Mouse (Mus musculus) cerebellum, adult 11-12 months (tissue): ENCODE measurements around the gene Kcne1.
A peak's percentile ranks its signal among the peaks of the same experiment; 100 is the strongest.

Source experiments
- DNase-seq: peaks from one replicate; pipeline ENCODE4 v3.0.0; 2022

The Kcne1 gene

DNA sequence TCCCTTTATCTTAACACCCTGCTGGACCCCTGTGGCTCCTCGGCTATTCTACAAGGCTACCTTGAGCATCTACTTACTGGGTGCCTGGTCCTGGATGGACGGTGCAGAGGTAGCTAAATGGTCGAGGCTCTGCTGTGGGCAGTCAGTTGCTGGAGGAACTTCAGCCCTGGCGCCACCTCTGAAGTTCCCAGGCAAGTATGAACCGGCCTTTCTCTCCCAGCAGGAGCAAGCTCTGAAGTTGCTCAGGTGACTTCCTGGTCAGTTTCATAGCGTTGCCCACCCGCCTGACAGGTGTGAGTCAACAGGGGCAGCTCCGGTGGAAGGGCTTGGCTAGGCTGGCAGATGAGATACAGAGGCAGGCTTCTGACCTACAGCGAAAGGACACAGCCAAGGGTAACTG is at the start of gene Kcne1:
Kcne1 (minus strand) TSS at position 240 of the 400 bp plus-strand sequence.
- DNase-seq, result no peak

DNA sequence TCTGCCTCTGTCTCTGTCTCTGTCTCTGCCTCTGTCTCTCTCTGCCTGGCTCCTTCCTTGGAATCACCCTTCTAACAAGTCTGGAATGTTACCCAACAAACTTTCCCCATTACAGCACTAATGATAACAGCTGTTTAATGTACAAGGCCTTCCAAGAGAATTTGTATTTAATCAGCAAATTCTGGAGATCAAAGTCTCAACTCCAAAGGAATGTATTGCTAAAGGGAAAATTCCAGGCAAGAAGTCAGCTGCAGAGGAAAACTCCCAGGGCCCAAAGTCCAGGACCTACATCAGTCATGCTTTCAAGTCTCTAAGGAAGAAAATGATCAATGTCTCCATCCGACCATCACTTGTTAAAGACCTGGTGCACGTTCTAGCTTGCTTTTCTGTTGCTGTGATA is 48.6 kb upstream of the Kcne1 start:
- DNase-seq, result no peak

DNA sequence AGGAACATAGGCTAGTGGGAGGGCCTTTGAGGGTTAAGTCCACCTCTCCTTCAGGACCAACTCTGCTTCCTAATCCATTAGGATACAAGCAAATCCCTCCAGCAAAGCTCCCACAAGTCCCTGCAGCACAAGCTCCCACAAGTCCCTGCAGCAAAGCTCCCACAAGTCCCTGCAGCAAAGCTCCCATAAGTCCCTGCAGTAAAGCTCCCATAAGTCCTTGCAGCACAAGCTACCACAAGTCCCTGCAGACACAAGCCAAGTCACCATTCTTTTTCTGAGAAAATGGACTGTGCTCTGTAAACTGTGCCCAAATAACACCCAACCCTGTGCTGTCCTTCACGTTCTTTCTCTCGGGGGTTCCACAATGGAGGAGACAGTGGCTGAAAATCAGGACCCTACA is 44.9 kb upstream of the Kcne1 start:
- DNase-seq, result no peak

DNA sequence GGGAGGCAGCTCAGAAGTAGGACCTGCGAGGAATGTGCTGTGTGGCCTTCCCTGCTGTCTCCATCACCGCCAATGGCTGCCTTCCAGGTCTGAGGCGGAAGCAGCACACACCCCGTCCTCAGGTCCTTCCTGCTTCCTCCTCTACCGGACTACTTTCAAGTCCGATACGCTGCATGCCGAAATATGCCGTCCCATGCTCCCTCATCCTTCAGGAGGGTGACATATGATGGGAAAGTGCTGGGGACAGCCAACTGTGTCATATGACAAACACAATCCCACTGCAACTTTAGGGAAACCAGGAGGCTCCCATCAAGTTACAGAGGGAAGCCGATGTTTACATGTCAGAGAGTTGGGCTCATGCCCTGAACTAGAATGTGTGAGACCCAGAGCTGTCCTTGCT is 43.8 kb upstream of the Kcne1 start:
- no peak for DNase-seq

DNA sequence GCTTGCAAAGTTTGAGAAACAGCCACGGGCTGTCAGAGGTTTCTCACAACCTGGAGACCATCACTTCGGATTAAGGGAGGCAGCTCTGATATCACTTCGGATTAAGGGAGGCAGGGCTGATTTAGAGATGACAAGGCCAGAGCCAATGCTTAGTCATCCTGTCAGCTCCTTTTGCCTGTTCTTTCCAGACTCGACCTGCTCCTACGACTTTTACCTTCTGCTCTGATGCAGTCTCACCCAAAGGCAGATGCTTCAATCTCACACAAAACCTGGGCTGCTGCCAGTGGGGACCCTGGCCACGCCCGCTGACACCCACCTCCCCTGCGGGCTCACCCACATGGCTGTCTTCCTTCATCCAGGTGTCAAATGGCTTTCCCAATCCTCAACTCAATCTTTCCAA is 42.9 kb upstream of the Kcne1 start:
- DNase-seq, result peak; percentile 29

DNA sequence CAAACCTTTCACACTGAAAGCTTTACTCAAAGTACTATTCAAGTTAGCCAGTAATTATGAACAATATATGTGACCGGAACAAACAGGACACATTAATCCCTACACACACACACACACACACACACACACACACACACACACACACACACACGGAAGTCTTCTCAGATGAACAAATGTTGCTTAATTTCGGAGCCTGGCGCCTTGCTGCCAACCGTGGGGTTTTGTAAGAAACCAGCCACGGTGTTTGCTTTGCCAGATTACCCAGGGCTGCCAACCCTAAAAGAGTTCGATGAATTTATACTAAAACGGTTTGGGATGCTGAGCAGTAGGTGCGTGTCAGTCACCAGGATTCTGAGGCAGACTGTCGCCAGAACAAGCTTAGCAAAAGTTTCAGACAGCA is 41.9 kb upstream of the Kcne1 start:
- DNase-seq, result no peak

DNA sequence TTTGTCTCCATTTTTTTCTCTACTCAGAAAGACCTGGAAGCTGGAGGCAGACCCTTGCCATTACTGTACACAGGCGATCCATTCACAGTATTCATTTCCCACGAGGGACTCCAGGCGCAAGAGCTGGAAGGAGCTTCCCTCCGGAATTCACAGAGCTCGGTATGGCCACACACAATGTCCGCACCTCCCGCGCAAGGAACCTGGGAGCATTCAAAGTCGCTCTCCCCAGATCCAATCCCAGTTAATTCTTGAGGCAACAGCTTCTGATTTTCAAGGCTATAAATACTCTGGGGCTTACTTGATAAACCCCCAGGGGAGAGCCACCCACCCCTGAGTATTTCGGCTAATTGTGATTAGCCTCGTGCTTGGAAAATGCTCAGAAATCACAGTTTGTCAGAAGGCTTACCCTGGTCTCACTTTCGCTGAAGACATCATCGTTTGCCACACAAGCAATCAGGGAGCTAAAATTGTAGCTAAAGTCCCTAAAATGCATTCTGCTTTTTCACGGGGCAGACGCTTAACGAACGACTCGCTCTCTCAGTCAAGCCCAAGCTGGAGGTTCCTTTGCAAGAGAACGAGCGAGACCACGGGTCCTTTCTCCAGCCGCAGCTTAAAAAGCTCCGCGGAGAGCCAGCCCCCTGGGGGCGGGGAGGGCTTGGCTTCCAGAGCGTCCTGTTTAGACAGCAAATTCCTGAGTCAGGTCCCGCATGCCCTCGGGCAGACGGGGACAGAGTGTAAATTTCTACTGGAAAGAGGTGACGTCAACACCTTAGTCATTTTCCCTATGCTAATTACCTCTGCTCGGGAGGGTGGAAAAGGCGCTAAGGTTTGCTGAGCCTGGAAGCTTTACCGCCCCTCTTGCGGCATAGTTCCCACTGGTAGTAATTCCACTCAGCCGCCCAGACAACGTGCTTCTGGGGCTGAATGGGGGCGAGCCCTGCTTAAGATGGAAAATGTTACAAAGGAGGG is 40.5 kb upstream of the Kcne1 start:
- DNase-seq, result peak; percentile 59

DNA sequence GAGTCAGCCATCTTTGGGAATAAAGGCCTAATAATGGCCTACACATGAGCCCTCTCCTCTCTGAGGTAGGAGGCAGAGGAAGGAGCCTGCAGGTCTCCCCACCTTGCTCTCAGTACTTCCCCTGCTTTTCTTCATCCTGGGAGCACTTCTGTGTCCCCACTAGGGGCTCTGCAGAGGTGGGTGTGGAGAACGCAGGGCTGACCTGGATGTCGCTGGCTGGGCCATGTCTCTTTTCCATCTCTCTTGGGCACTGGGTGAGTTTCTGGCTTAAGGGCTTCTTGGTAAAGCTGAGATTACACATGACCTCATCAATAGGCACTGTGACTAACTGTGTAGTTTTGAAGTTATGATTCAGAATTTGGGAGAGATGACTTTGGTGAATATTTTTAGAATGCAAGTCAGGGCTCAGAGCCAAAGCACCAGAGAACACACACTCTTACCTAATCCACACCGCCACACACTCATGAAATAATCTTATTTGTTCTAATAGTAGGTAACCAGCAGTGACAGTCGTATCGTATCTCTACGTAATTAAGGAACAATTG is 39.4 kb upstream of the Kcne1 start:
- no peak for DNase-seq

DNA sequence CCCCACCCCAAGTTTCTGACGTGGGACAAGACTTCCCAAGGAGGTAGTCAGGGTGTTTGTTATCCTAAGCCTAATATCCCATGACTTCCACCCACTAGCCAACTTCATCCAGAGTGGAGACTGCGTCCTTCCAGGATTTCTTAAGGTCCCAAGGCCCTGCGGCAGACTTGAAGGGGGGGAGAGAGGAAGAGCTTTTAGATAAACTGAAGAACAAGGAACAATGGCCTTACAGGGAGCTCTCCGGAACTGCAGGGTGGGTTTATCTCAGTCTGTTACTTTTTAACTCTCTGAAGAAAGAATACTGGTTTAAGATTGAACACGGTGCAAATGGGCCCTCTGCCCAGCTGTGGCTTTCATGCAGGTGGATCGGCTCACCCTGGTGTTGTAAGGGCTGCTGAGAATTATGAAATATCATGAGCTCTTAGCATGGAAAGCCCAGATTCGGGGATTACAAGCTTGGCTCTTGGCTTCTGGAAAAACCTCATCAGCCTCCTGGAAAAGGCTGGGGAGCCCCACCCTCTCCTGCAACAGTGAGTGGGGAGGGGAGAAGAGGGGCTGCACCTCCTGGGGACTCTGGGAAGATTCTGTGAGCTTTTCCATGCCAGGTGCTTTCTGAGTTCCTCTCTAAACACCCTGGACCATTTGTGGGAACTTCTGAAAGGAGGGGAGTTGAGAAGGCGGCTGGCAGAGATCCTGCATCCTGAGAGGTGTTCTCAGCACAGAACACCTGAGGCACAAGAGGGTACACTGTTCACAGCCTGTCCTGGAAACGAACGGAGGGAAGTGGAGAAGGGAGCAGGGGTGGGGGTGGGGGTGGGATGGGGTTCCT is 38.7 kb upstream of the Kcne1 start:
- no peak for DNase-seq

DNA sequence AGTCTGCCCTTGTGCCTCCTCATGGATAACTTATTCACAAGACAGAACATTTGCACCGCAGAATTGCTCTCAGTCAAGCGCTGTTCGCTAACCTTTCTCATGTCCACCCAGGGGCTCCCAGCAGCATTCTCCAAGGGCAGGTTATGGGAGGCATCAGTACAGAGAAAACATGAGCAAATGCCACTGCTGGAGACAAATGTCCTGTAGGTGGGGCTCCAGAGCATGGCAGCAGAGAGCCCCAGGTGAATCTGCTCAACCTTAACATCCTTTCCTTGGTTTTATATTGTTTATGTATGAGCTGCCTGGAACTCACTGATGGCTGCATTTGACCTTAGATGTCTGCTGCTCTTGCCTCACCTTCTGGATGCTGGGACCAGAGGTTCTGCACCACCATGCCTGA is 34.5 kb upstream of the Kcne1 start:
- no peak for DNase-seq

DNA sequence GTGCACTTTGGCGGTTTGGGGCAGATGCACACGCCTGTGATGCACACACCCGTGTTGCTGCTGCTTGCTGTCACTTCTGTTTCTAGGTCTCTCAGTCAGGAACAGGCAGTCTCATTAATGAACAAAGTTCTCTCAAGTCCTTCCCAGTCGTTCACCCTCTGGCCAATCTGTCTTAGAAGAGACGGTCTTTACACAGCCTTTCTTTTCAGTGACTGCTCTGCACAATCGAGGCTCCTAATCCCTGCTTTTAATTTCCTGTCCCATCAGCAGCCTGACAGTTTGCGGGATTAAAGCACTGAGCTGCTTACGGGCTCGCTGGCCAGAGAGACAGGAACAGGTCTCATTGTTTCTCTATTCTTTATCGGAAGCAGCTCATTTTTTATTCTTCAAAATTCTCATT is 28.4 kb upstream of the Kcne1 start:
- DNase-seq, result no peak

DNA sequence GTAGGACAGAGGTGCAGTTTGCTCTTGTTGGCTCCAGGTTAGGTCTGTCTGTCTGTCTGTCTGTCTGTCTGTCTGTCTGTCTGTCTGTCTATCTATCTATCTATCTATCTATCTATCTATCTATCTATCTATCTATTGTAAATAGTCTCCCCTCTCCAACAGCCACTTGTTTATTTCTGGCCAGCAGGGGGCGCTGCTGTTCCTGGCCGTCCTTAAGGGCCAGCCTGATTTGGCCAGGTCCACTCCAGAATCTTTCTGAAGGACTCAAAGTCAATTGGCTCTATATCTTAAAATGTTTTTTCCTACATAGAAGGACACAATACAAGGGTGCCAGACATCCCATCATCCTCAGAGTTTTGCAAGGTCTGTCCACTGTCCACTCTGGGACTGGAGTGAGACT is 25.8 kb upstream of the Kcne1 start:
- no peak for DNase-seq

DNA sequence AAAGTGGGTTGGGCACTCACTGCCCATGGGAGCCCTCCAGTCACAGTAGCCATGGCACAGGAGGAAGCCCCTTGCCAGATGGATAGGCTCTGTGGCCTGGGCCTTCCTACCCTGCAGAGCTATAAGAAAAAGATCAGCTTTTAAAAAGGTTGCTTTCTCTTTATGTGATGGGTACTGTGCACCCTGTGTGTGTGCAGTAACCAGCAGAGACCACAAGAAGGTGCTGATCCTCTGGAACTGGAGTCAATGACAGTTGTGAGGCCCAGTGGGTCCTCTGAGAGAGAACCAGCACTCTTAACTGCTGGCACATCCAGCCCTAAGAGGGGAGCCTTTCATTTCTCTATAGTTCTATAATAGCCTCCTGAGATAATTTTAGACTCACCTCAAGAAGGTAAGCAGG is 24.1 kb upstream of the Kcne1 start:
- no peak for DNase-seq

DNA sequence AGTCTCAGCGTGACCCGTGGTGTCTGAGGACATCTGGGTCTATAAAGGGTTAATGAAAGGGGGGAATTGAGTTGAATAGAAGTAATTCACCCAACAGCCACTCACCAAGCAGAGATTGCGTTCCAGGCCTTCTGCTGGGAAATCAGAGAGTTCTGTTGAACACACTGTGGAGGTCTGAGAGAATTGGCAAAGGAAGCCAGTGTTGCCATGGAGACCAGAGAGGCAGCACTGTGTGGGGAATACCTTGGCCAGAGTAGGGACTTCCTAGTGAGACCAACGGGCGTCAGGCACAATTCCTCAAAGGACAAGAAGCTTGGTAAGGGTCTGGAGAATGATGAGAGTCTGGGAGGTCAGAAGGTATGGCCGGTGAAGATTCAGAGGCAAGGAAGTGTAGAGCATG is 23.2 kb upstream of the Kcne1 start:
- no peak for DNase-seq

DNA sequence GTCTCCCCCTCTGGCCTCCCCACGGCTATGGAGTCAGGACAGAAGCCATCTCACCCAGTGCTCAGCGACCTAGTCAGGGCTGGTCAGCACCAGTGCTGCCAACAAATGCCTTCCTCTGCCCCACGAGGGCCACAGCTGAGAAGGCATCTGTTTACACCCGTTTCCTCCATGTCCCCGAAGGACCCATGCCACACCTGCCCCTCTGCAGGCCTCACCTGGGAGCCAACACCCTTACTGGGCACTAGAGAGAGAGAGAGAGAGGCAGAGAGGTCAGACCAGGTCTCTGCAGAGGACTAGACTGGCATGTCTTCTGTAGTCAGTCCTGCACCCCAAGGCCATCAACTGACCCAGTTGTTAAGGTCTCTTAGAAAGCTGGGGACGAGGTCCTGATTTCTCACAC is 21.8 kb upstream of the Kcne1 start:
- DNase-seq, result no peak

DNA sequence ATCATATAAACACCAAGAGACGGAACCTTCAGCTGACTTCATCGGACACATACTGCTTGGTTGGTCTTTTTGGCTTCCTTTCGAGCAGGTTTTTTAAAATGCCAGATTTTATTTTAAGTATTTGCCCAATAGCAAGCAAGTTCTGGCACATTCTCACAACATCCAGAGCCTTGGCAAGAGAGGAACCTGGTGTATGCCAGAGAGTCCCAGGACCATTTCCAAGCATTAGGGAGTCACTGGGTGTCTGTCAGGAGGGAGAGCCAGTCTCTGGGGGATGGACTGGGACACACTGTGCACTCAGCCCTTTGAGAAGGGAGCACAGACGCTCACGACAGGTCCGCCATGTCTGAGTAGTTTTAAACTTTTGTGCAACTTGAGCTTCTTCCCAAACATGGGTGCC is 17.7 kb upstream of the Kcne1 start:
- DNase-seq, result no peak

DNA sequence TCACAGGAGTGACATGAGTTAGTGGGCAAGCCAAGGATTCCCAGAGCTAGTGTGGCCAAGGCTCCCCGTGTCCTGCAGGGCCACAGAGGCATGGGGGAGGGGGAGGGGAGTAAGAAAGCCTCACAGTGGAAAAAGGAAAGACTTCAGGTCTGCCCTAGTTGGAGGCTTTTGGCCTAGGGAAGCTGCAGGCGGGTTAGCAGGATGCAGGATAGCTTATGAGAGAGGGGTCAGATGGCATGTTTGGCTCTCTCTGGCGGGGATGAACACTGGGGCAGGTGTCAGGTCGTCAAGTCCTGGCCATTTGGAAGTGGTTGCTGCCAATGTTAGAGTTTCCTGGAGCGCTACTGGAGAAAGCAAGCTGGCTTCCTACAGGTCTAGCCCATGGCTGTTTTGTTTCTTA is 12.4 kb upstream of the Kcne1 start:
- peak; percentile 65 for DNase-seq

DNA sequence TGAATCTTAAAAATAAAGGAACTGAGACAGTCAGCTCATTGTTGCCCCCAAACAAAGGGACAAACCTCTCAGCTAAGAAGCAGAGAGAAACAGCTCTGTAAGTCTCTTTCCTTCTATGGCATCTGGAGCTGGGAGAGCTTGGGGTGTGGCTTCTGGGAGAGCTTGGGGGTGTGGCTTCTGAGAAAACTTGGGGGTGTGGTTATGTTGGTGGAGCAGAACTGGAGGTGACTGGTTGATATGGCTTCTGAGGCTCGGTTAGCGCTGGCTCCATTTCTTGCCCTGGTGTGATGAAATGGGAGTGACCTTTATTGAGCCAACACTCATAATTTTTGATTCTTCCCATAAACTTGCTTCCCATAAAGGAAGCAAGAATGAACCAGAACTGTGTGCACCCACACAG is 10.0 kb upstream of the Kcne1 start:
- DNase-seq, result no peak

DNA sequence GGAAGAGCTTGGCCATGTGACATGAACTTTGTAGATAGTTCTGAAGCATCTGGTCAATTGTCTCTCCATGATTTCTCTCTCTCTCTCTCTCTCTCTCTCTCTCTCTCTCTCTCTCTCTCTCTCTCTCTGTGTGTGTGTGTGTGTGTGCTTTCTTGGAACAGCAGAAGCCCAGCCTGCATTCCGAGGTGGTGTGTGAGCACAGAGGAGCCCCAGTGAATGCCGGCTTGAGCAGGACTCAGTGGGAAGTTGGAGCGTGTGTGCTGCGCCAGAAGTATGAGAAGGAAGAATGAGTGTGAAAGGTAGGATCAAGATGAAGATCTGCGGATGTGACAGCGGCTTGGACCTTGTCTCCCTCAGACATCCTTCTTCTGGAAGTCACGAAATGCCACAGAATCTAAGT is 6.2 kb upstream of the Kcne1 start:
- no peak for DNase-seq

DNA sequence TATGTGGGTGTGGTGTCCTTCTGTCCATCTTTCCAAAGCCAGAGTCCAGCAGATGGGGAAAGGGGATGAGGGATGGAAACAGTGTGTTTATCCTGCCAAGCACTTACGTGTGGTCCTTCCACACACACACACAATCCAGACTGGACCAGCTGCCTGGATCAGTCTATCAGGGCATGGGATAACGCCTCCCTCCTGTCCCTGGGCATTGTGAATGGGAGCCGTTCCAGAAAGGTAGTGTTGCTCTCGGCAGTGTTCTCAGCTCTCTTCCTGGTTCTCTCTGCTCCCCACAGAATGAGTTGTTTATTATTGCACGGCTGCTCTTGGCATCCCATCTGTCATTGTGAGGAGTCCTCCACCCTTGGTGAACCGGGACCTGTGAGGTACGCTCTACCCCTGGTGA is 1.4 kb upstream of the Kcne1 start:
- no peak for DNase-seq

DNA sequence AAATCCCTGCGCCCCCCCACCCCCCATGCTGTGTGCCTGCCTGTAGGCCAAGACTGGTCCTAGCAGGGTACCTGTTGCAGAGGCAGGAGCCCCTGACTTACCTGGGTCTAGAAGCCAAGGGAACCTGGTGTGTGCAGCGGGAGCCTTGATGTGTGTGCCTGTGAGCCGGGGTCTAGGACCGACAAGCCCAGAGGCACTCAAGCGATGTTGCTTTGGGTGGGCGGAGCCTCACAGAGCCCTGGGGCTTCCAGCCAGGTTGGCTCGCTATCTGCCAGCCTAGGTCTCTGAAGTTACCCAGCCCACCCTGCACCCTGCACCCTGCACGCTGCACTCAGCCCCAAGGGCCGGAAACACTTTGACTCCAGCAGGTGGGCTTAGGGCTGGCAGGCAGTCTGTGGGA is 534 bp downstream of the Kcne1 start:
- no peak for DNase-seq

DNA sequence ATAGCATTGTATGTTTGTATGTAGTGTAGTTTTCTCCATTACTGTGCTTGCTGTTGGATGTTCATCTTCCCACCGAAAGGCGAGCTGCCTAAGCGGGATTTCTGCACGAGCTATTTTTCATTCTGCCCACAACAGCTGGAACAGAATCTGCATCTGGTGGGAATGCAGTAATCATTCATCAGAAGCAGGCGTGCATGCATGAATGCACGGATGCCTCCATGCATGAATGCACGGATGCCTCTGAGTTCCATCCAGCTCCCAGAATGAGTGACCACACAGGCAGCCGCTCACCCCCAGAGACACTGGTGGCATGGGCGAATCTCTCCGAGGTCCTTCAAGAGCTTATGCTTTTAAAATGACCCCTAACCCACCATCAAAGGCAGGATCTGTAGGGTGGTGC is 1.7 kb downstream of the Kcne1 start:
- no peak for DNase-seq

DNA sequence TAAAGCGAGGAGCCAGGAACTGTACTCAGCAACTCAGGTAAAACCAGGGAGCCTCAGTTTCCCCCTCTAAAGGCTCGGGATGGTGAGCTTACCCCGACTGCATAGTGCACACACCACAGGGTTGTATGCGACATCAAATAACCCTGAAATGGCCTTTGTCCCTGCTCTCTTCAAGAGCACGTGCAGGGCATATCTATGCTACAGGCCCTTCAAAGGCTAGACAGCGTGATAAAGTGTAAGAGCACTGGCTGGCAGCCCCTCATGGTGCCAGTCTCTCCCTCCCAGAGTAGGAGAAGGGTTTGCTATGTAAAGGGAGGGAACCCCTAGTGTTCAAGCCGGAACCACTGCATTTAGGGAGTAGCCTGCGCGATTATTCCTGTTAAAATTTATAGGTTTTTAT is 2.2 kb downstream of the Kcne1 start:
- no peak for DNase-seq

DNA sequence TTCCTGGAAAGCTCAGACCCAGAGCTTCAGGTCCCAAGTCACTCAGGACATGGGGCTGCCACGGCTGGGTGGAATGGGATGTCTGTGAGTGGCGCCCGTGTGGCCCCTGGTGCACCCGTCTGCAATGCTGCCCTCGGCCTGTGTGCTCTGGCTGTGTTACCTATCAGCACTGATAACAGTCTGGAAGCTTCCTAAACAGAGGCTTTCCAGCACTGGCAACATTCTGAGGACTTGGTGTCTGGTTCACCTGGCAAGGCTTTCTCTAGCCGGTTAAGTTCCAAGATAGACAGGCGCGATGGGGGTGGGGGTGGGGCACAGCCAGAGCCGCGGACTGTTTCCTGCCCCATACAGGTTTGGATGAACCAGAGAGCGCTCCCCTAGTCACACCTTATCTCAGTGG is 3.3 kb downstream of the Kcne1 start:
- DNase-seq, result no peak
